Mouse (Mus musculus) intestine, embryonic 16.5 days (tissue): ENCODE measurements around the gene Gabarap. TPM values are rescaled to one million over a fixed set of nuclear protein-coding genes. Genes with fewer than 3 reads are reported as not detected.

Source experiments
- ATAC-seq: fragments of 200-750 bp; cut with Nextera tagmentation; 2 replicates; pipeline ENCODE4 v1.8.0; 2017; ENCODE audit warnings: moderate TSS enrichment, moderate library complexity
- H3K27ac ChIP-seq: fragments of 300-500 bp; sonication (generic); 2 replicates; pipeline ENCODE4 v1.5.1; 2014; ENCODE audit warnings: mild to moderate bottlenecking, low read length
- H3K27me3 ChIP-seq: fragments of 300-500 bp; sonication (generic); replicated peaks from 2 replicates; pipeline ENCODE4 v1.6.1; 2014; ENCODE audit warnings: low read length, control low read depth, mixed read lengths; ENCODE audit not compliant: control insufficient read depth, insufficient read depth
- H3K36me3 ChIP-seq: fragments of 300-500 bp; sonication (generic); 2 replicates; pipeline ENCODE4 v1.6.1; 2014; ENCODE audit warnings: low read length, control low read depth; ENCODE audit not compliant: control insufficient read depth, insufficient read depth
- H3K4me1 ChIP-seq: fragments of 300-500 bp; sonication (generic); 2 replicates; pipeline ENCODE4 v1.6.1; 2014; ENCODE audit warnings: low read length, control low read depth, mixed read lengths; ENCODE audit not compliant: control insufficient read depth, insufficient read depth
- H3K4me2 ChIP-seq: fragments of 300-500 bp; sonication (generic); 2 replicates; pipeline ENCODE4 v1.6.1; 2014; ENCODE audit warnings: low read depth, low read length, control low read depth
- H3K4me3 ChIP-seq: fragments of 300-500 bp; sonication (generic); 2 replicates; pipeline ENCODE4 v1.5.1; 2014; ENCODE audit warnings: mild to moderate bottlenecking, low read length
- H3K9ac ChIP-seq: fragments of 300-500 bp; sonication (generic); 2 replicates; pipeline ENCODE4 v1.6.1; 2014; ENCODE audit warnings: low read depth, low read length
- H3K9me3 ChIP-seq: fragments of 300-500 bp; sonication (generic); 2 replicates; pipeline ENCODE4 v1.6.1; 2016; ENCODE audit warnings: low read length, control low read depth; ENCODE audit not compliant: control insufficient read depth
- WGBS: fragments of 180-500 bp; shearing (Covaris S2); extraction: QIAGEN DNeasy Blood & Tissue Kit; methylation state at CpG from one replicate; pipeline ENCODE4 v1.1.7; 2014; 5-methylcytosine and 5-hydroxymethylcytosine counted together
- polyA plus RNA-seq: library from polyadenylated mRNA; unstranded; fragments of >200 nt; fragmentation: Nextera tagmentation; extraction: Ambion mirVana; gene quantifications from 2 replicates; pipeline ENCODE4 v1.2.1, GENCODE M21; 2015

The Gabarap gene
- polyA plus RNA-seq, 1 experiment from 2014 or later, result 639 TPM

DNA sequence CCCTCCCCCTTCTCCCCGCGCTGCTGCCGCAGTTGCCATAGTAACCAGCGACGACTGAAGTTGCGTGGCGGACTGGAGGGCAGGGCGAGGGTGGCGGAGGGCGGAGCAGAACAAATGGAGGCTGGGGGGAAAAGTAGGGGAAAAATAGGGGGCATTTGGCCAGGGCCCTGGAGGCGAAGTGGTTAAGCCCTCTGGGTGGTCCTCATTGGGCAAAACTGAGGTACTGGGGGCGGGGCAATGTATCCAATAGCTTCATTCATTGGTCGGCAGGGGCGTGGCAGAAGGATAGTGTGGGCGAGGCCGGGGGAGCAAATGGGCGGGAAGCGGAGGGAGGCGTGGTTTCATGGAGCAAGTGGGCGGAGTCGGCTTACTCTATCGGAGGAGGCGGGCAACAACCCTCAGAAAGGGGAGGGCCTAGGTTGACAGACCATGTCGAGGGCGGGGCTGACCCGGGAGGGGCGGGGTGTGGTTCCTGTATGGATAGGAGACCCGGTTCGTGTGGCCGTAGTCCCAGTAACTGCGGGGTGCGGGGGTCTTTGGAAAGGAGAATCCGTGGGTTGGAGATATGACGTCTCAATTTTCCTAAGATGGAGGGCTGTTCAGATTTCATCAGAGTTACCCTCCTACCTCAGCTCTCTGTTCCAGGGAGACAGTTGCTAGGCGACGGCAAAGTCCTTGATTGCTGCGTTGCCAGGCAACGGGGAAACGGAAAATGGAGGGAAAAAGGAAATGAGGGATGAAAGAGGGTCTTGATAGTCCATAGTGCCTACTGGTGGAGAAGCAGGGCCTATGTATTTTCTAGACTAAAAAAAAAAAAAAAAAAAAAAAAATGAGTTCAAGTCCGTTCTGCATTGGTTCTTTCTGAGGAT is 30.6 kb downstream of the Gabarap start:
- Histone ChIP-seq H3K9me3 (no peaks in the 10 kb centered on the region), H3K27ac (peak overlapping the region; percentile 69), H3K27me3 (0 out of 2 replicates have a peak, but pooled peaks cover 2% of the 10 kb centered on the region), H3K36me3 (no peaks in the 10 kb centered on the region), H3K4me1 (peaks cover 42% of the 10 kb centered on the region), H3K4me3 (peak overlapping the region; percentile 56), H3K4me2 (peak overlapping the region; percentile 89), H3K9ac (peak overlapping the region; percentile 52; the same call in 1 of the 2 replicates)
- under 1% methylated on average over 39 of the region's 40 CpGs for WGBS
- ATAC-seq, result peak; percentile 79

GRCm38 (mm10) chr11:70023481-70024150 is 32.7 kb downstream of the Gabarap start:
- Histone ChIP-seq H3K4me2 (peak overlapping the region; percentile 51), H3K36me3 (no peaks in the 10 kb centered on the region), H3K27ac (peak overlapping the region; percentile 18; the same call in 1 of the 2 replicates), H3K4me1 (peaks cover 48% of the 10 kb centered on the region), H3K27me3 (0 out of 2 replicates have a peak, but pooled peaks cover 2% of the 10 kb centered on the region), H3K9ac (peak overlapping the region; percentile 55), H3K4me3 (peak overlapping the region; percentile 32), H3K9me3 (no peaks in the 10 kb centered on the region)
- no peak for ATAC-seq
- WGBS, result 3% methylated on average over 26 of the region's 29 CpGs

GRCm38 (mm10) chr11:70024151-70024514 is 33.2 kb downstream of the Gabarap start:
- ATAC-seq, result no peak
- peak overlapping the region; percentile 48; the same call in 1 of the 2 replicates for H3K27ac ChIP-seq
- peak overlapping the region; percentile 51 for H3K4me2 ChIP-seq
- no peaks in the 10 kb centered on the region for H3K36me3 ChIP-seq
- H3K9me3 ChIP-seq, result no peaks in the 10 kb centered on the region
- peak overlapping the region; percentile 32 for H3K4me3 ChIP-seq
- peak overlapping the region; percentile 55 for H3K9ac ChIP-seq
- WGBS, result 16% methylated on average over 6 of the region's 6 CpGs
- peaks cover 50% of the 10 kb centered on the region for H3K4me1 ChIP-seq
- H3K27me3 ChIP-seq, result 0 out of 2 replicates have a peak, but pooled peaks cover 2% of the 10 kb centered on the region

DNA sequence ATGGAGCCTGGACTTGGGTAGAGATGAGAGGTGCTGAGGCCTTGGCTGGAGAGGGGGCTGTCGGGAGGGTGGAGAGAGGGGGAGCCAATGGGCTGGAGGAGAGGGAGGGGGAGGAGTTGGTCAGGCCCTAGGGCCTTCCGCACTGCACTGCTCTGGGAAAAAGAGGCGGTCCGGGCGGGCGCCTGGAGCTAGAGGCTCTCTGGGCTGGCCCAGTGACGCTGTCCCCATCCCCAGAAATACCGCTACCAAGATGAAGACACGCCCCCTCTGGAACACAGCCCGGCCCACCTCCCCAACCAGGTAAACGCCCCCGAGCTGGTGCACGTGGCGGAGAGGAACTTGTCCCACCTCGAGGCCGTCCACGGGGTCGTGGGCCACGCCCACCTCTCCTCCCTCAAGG is 35.7 kb downstream of the Gabarap start:
- H3K36me3 ChIP-seq, result 0 out of 2 replicates have a peak, but pooled peaks cover 6% of the 10 kb centered on the region
- peak overlapping the region; percentile 43 for H3K4me3 ChIP-seq
- H3K27me3 ChIP-seq, result 0 out of 2 replicates have a peak, but pooled peaks cover 2% of the 10 kb centered on the region
- WGBS, result 7% methylated on average over 18 of the region's 19 CpGs
- H3K9ac ChIP-seq, result peak overlapping the region; percentile 51
- H3K4me1 ChIP-seq, result peaks cover 45% of the 10 kb centered on the region
- peak overlapping the region; percentile 65 for H3K27ac ChIP-seq
- peak; percentile 53 for ATAC-seq
- H3K9me3 ChIP-seq, result no peaks in the 10 kb centered on the region
- peak overlapping the region; percentile 60 for H3K4me2 ChIP-seq

DNA sequence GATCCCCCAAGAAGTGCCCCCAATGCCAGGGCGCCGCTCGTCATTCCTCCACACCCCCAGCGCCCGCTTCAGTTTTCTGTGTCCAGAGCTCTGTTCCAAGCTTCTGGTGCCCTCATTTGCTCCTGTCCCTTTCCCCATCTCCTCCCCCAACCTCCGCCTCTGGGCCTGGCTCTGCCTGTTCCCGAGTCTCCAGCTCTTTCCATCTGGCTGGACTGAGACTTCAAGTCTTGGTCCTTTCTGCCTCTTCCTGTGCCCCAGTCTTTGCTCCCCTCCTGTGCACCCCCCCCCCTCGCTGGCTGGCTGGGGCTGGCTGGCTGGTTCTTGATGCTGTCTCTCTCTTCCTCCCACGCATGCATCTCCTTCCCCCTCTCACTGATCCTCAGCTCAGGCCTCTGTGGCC is 36.5 kb downstream of the Gabarap start:
- 0 out of 2 replicates have a peak, but pooled peaks cover 7% of the 10 kb centered on the region for H3K36me3 ChIP-seq
- 0 out of 2 replicates have a peak, but pooled peaks cover 2% of the 10 kb centered on the region for H3K27me3 ChIP-seq
- no peak for ATAC-seq
- H3K27ac ChIP-seq, result peak overlapping the region; percentile 65
- WGBS, result 34% methylated on average over 9 of the region's 9 CpGs
- H3K9ac ChIP-seq, result peak overlapping the region; percentile 51; the same call in 1 of the 2 replicates
- no peaks in the 10 kb centered on the region for H3K9me3 ChIP-seq
- peak overlapping the region; percentile 60 for H3K4me2 ChIP-seq
- H3K4me3 ChIP-seq, result peak overlapping the region; percentile 43
- peaks cover 45% of the 10 kb centered on the region for H3K4me1 ChIP-seq

- Histone ChIP-seq H3K4me1 (peaks cover 42% of the 10 kb centered on the region), H3K27me3 (0 out of 2 replicates have a peak, but pooled peaks cover 2% of the 10 kb centered on the region), H3K9ac (no peak overlapping the region), H3K4me2 (peak overlapping the region; percentile 51), H3K4me3 (peak overlapping the region; percentile 30), H3K9me3 (no peaks in the 10 kb centered on the region), H3K36me3 (0 out of 2 replicates have a peak, but pooled peaks cover 7% of the 10 kb centered on the region), H3K27ac (peak overlapping the region; percentile 75)
- WGBS, result 18% methylated on average over 12 of the region's 12 CpGs
- peak; percentile 12; the same call in 1 of the 2 replicates for ATAC-seq
These were observed 37.6 kb downstream of the Gabarap start for GRCm38 (mm10) chr11:70028401-70029129.

GRCm38 (mm10) chr11:70029130-70029801 is 38.3 kb downstream of the Gabarap start:
- under 1% methylated on average over 20 of the region's 20 CpGs for WGBS
- 0 out of 2 replicates have a peak overlapping the region, but pooled peaks have one; percentile 2 for H3K9ac ChIP-seq

DNA sequence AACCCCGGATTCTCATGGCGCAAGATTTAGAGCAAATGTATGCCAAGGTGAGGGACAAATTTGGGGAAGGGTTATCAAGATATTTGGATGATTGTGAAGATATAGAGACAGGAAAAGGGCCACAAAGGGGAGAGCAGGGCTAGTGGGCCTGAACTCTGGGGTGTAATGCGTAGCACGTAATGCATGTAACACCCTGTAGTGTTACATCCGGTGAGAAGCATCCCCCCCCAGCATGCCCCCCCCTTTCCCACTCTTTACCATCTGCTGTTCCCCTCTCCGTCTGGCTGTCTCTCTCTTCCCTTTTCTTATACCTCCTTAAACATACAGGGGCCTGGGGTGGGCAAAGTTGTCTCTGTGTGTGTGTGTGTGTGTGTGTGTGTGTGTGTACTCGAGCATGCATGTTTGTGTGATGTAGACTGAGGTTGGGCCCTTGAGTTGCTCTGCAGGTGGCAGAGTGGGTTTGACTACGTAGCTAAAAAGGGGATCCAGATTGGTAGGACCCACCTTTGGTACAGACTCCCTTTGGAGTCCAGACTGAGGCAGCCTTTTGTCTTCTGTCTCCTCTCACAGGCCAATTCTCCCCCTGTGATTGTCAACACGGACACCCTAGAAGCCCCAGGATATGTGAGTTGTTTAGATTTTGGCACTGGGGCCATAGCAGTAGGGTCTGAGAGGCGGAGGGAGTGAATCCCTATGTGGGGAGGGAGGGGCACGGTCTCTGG is 39.0 kb downstream of the Gabarap start:
- WGBS, result 36% methylated on average over 11 of the region's 11 CpGs
- Histone ChIP-seq H3K9ac (no peak overlapping the region), H3K9me3 (no peaks in the 10 kb centered on the region), H3K4me2 (no peak overlapping the region), H3K36me3 (0 out of 2 replicates have a peak, but pooled peaks cover 7% of the 10 kb centered on the region), H3K27me3 (no peaks in the 10 kb centered on the region), H3K4me1 (peaks cover 37% of the 10 kb centered on the region), H3K4me3 (no peak overlapping the region), H3K27ac (no peak overlapping the region)
- ATAC-seq, result no peak

More at GRCm38 (mm10) chr11:70029130-70029801, 38.3 kb downstream of the Gabarap start:
- ATAC-seq, result peak; percentile 75
- Histone ChIP-seq H3K36me3 (0 out of 2 replicates have a peak, but pooled peaks cover 7% of the 10 kb centered on the region), H3K4me1 (peaks cover 38% of the 10 kb centered on the region), H3K9me3 (no peaks in the 10 kb centered on the region), H3K4me3 (peak overlapping the region; percentile 30), H3K27ac (peak overlapping the region; percentile 75), H3K27me3 (0 out of 2 replicates have a peak, but pooled peaks cover under 1% of the 10 kb centered on the region), H3K4me2 (peak overlapping the region; percentile 51)
